9 mouse cellular contexts compared by ENCODE assay signal in the genomic region with DNA sequence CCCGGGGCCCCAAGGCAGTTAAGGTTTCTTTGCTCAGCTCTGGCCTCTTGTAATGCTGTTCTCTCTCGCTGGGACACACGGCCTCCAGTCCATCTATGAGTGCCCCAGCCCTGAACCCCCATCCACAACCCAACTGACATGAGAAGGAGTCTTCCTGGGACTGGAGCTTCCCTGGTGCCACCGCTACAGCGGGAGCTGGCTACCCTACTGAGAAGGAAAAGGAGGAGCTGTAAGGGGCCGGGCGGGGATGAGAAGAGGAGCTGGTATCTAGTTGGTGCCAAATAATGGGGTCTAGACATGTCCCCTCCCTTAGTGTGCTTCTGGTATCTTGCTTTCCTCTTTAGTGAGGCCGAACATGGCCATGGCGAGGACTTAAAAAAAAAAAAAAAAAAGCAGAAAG.
DNase-seq lines count a peak whose midpoint lies in the region; ATAC-seq and TF ChIP-seq lines count a peak whose summit lies in the region.
"Had no signal": no experiment of that assay in that cellular context is flagged by ENCODE, and none has a peak within 500 bp of the region (broad histone marks: within the 10 kb centered on the region; RNA-seq: fewer than 3 reads in every experiment).

No protein-coding gene starts in this region.

- DNase-seq in heart, adult 9 months (ENCODE audit: low spot score in 2 of 2), result no peak
- peak; percentile 51 for DNase-seq in brain, embryonic 14.5 days (ENCODE audit: low read depth)
- no peak for DNase-seq in limb, embryonic 14.5 days (ENCODE audit: low spot score)
- DNase-seq in urinary bladder, postnatal 25 days (ENCODE audit: low spot score), result no peak
- no peak for DNase-seq in testis, postnatal 14 days (ENCODE audit: low spot score)
- no peak for DNase-seq in kidney, adult 2 months

- TF ChIP-seq CTCF in brain, embryonic 14.5 days (IDR thresholded peaks at IDR 0.05; ENCODE audit: borderline replicate concordance, extremely low read depth, insufficient read depth, insufficient read length), result no peak
- no peak for TF ChIP-seq CTCF in kidney, adult 2 months (conservative IDR thresholded peaks at IDR 0.05; ENCODE audit: insufficient read depth, insufficient read length, low read depth, low read length)

- TF ChIP-seq POLR2A in brain, embryonic 14.5 days (IDR thresholded peaks at IDR 0.05; ENCODE audit: borderline replicate concordance, extremely low read depth, insufficient read depth, insufficient read length, poor library complexity, severe bottlenecking), result no peak
- TF ChIP-seq POLR2A in limb, embryonic 14.5 days (IDR thresholded peaks at IDR 0.05; ENCODE audit: borderline replicate concordance, extremely low read depth, insufficient read depth, insufficient read length), result no peak
- TF ChIP-seq POLR2A in kidney, adult 2 months (IDR thresholded peaks at IDR 0.05; ENCODE audit: low read depth, low read length), result no peak

- no peak for ATAC-seq in heart, embryonic 15.5 days (replicated peaks; ENCODE audit: insufficient number of reproducible peaks, insufficient read depth, low FRiP score, low read depth)
- peak; percentile 48 for ATAC-seq in forebrain, embryonic 13.5 days
- ATAC-seq in limb, embryonic 14.5 days (ENCODE audit: low FRiP score, low read depth), result no peak

- no peaks in the 10 kb centered on the region for H3K9me3 ChIP-seq in heart, embryonic 15.5 days (replicated peaks)
- no peaks in the 10 kb centered on the region for H3K9me3 ChIP-seq in forebrain, embryonic 13.5 days (replicated peaks)
- H3K9me3 ChIP-seq in limb, embryonic 14.5 days (ENCODE audit: control insufficient read depth, low read length), result no peaks in the 10 kb centered on the region

- 17% methylated on average over 9 of the region's 9 CpGs for WGBS in heart, embryonic 15.5 days
- 8% methylated on average over 9 of the region's 9 CpGs for WGBS in forebrain, embryonic 13.5 days
- whole genome bisulfite sequencing in limb, embryonic 14.5 days, result 6% methylated on average over 9 of the region's 9 CpGs
- WGBS in kidney, adult 2 months, result 11% methylated on average over 9 of the region's 9 CpGs

- H3K4me1 ChIP-seq in heart, embryonic 15.5 days (replicated peaks), result 0 out of 2 replicates have a peak, but pooled peaks cover 3% of the 10 kb centered on the region
- H3K4me1 ChIP-seq in forebrain, embryonic 13.5 days, result peaks cover 16% of the 10 kb centered on the region
- H3K4me1 ChIP-seq in limb, embryonic 14.5 days (ENCODE audit: control insufficient read depth, insufficient read depth, low read length), result no peaks in the 10 kb centered on the region
- H3K4me1 ChIP-seq in kidney, adult 2 months (ENCODE audit: control insufficient read depth, insufficient read depth, low read length), result no peaks in the 10 kb centered on the region

- peak overlapping the region; percentile 56 for H3K4me2 ChIP-seq in heart, embryonic 15.5 days
- peak overlapping the region; percentile 84 for H3K4me2 ChIP-seq in forebrain, embryonic 13.5 days
- H3K4me2 ChIP-seq in limb, embryonic 14.5 days (replicated peaks; ENCODE audit: low read depth, low read length, severe bottlenecking), result peak overlapping the region; percentile 33

- no peak overlapping the region for H3K9ac ChIP-seq in heart, embryonic 15.5 days
- peak overlapping the region; percentile 82 for H3K9ac ChIP-seq in forebrain, embryonic 13.5 days
- no peak overlapping the region for H3K9ac ChIP-seq in limb, embryonic 14.5 days (ENCODE audit: low read depth, low read length, severe bottlenecking)

- H3K27me3 ChIP-seq in heart, embryonic 15.5 days, result peaks cover 44% of the 10 kb centered on the region
- peaks cover 14% of the 10 kb centered on the region for H3K27me3 ChIP-seq in forebrain, embryonic 13.5 days
- H3K27me3 ChIP-seq in limb, embryonic 14.5 days (ENCODE audit: control insufficient read depth, insufficient read depth, low read length), result peaks cover 28% of the 10 kb centered on the region
- H3K27me3 ChIP-seq in kidney, adult 2 months (replicated peaks; ENCODE audit: control insufficient read depth, insufficient read depth, low read length), result no peaks in the 10 kb centered on the region
- H3K27me3 ChIP-seq: CH12.LX had no signal

- peak overlapping the region; percentile 29 for H3K4me3 ChIP-seq in heart, embryonic 15.5 days
- H3K4me3 ChIP-seq in forebrain, embryonic 13.5 days, result peak overlapping the region; percentile 53
- H3K4me3 ChIP-seq in limb, embryonic 14.5 days (replicated peaks; ENCODE audit: low read length), result peak overlapping the region; percentile 20
- no peak overlapping the region for H3K4me3 ChIP-seq in kidney, adult 2 months (ENCODE audit: insufficient read depth, low read depth, low read length)

- H3K36me3 ChIP-seq in heart, embryonic 15.5 days, result no peaks in the 10 kb centered on the region
- no peaks in the 10 kb centered on the region for H3K36me3 ChIP-seq in forebrain, embryonic 13.5 days (ENCODE audit: poor library complexity, severe bottlenecking)
- no peaks in the 10 kb centered on the region for H3K36me3 ChIP-seq in limb, embryonic 14.5 days (ENCODE audit: control insufficient read depth, insufficient read depth, low read length)
- no peaks in the 10 kb centered on the region for H3K36me3 ChIP-seq in kidney, adult 2 months (ENCODE audit: control insufficient read depth, insufficient read depth, low read length)

- no peak overlapping the region for H3K27ac ChIP-seq in heart, embryonic 15.5 days
- H3K27ac ChIP-seq in forebrain, embryonic 13.5 days, result no peak overlapping the region
- H3K27ac ChIP-seq in limb, embryonic 14.5 days (replicated peaks; ENCODE audit: low read depth, low read length), result no peak overlapping the region
- H3K27ac ChIP-seq in kidney, adult 2 months (ENCODE audit: insufficient read depth, low read depth, low read length), result no peak overlapping the region

Comparison
In these comparisons a context has a peak if more than half of its experiments do, and no peak if none do; other contexts are left out.
1. H3K4me2 ChIP-seq: peak in every context shown above with its lines; median percentile 84 in forebrain, embryonic 13.5 days; 56 in heart, embryonic 15.5 days; 33 in limb, embryonic 14.5 days.